Mouse (Mus musculus) heart, adult 2 months (tissue): ENCODE measurements around the gene Irf3. TPM values are rescaled to one million over a fixed set of nuclear protein-coding genes. Genes with fewer than 3 reads are reported as not detected.
A peak's percentile ranks its signal among the peaks of the same experiment; 100 is the strongest.

Experiments
- DNase-seq, 2 experiments: peaks; one replicate each; pipeline ENCODE4 v3.0.0; 2021
- H3K27ac ChIP-seq: fragments of 200-600 bp; 2 replicates; pipeline ENCODE4 v1.8.1; 2022
- H3K27me3 ChIP-seq: fragments of 200-500 bp; 2 replicates; pipeline ENCODE4 v1.6.1; 2012; ENCODE audit warnings: mild to moderate bottlenecking, low read length, inconsistent platforms, mixed read lengths; ENCODE audit not compliant: control insufficient read depth, insufficient read depth
- H3K36me3 ChIP-seq: fragments of 200-500 bp; 2 replicates; pipeline ENCODE4 v1.6.1; 2012; ENCODE audit warnings: low read length, inconsistent platforms; ENCODE audit not compliant: control insufficient read depth, insufficient read depth
- H3K4me1 ChIP-seq: fragments of 200-500 bp; 2 replicates; pipeline ENCODE4 v1.6.1; 2011; ENCODE audit warnings: low read length; ENCODE audit not compliant: control insufficient read depth, insufficient read depth
- H3K4me3 ChIP-seq: fragments of 200-600 bp; 2 replicates; pipeline ENCODE4 v1.8.1; 2022
- H3K79me2 ChIP-seq: fragments of 200-500 bp; replicated peaks from 2 replicates; pipeline ENCODE4 v1.6.1; 2012; ENCODE audit warnings: mild to moderate bottlenecking, inconsistent platforms, low read length, moderate library complexity, mixed read lengths; ENCODE audit not compliant: control insufficient read depth, insufficient read depth
- H3K9ac ChIP-seq: fragments of 200-500 bp; 2 replicates; pipeline ENCODE4 v1.6.1; 2012; ENCODE audit warnings: low read depth, mild to moderate bottlenecking, control low read depth, inconsistent platforms, low read length, mixed read lengths
- CTCF ChIP-seq: fragments of 200-600 bp; IDR thresholded peaks from 2 replicates; pipeline ENCODE4 v1.8.1; 2022; ENCODE audit warnings: antibody characterized with exemption, mild to moderate bottlenecking, moderate library complexity
- EP300 ChIP-seq: fragments of 200-500 bp; IDR thresholded peaks from 2 replicates; pipeline ENCODE4 v1.6.1; 2011; ENCODE audit warnings: low read depth, low read length, control low read depth; ENCODE audit not compliant: insufficient read depth
- POLR2A ChIP-seq: fragments of 200-500 bp; IDR thresholded peaks from 2 replicates; pipeline ENCODE4 v1.6.1; 2011; ENCODE audit warnings: mild to moderate bottlenecking, low read depth, low read length, control low read depth; ENCODE audit not compliant: insufficient read depth
- WGBS: fragments of 180-500 bp; shearing (Covaris S2); methylation state at CpG from one replicate; pipeline ENCODE4 v1.1.7; 2018; 5-methylcytosine and 5-hydroxymethylcytosine counted together
- intact Hi-C: fragments of 180-260 bp; cut with DNase I; formaldehyde crosslinking; loops from one replicate; pipeline ENCODE4 v1.15.1; 2025
- polyA plus RNA-seq: library from polyadenylated mRNA; depleted of rRNA; stranded (reverse); fragments of >200 nt; gene quantifications from 2 replicates; pipeline ENCODE4 v1.2.3, GENCODE M21; 2012
- total RNA-seq, 2 experiments: library from RNA; stranded (reverse); gene quantifications; 2 replicates each; pipeline ENCODE4 v1.2.3; 2021

The Irf3 gene
- total and polyA plus RNA-seq, 3 experiments, result 24.4 to 55.6 (median 26.0) TPM

- no peak for DNase-seq
- WGBS, result 50% methylated on average over 8 of the region's 8 CpGs
- intact Hi-C loops, result no loop called here
- TF ChIP-seq CTCF (no peak), POLR2A (no peak), EP300 (no peak)
- Histone ChIP-seq H3K4me3 (no peak overlapping the region), H3K4me1 (peaks cover 4% of the 10 kb centered on the region), H3K36me3 (no peaks in the 10 kb centered on the region), H3K9ac (no peak overlapping the region), H3K79me2 (no peaks in the 10 kb centered on the region), H3K27ac (peak overlapping the region; percentile 42), H3K27me3 (no peaks in the 10 kb centered on the region)
Measured at GRCm38 (mm10) chr7:45025601-45026220, 28.3 kb downstream of the Irf3 start.

- Histone ChIP-seq H3K36me3 (no peaks in the 10 kb centered on the region), H3K79me2 (no peaks in the 10 kb centered on the region), H3K27ac (no peak overlapping the region), H3K4me1 (peaks cover 4% of the 10 kb centered on the region), H3K27me3 (no peaks in the 10 kb centered on the region), H3K4me3 (no peak overlapping the region), H3K9ac (no peak overlapping the region)
- intact Hi-C loops, result no loop called here
- WGBS, result 73% methylated on average over 2 of the region's 2 CpGs
- DNase-seq, result no peak
- TF ChIP-seq EP300 (no peak), CTCF (no peak), POLR2A (no peak)
Measured at GRCm38 (mm10) chr7:45026256-45026655, 28.8 kb downstream of the Irf3 start.

- 87% methylated on average over 9 of the region's 9 CpGs for WGBS
- Histone ChIP-seq H3K79me2 (no peaks in the 10 kb centered on the region), H3K4me1 (peaks cover 4% of the 10 kb centered on the region), H3K9ac (no peak overlapping the region), H3K4me3 (no peak overlapping the region), H3K36me3 (no peaks in the 10 kb centered on the region), H3K27ac (no peak overlapping the region), H3K27me3 (no peaks in the 10 kb centered on the region)
- DNase-seq, result no peak
- TF ChIP-seq CTCF (no peak), EP300 (no peak), POLR2A (no peak)
- intact Hi-C loops, result no loop called here
Measured at GRCm38 (mm10) chr7:45027761-45028160, 30.3 kb downstream of the Irf3 start.

GRCm38 (mm10) chr7:45028351-45028750 is 30.9 kb downstream of the Irf3 start:
- H3K9ac ChIP-seq, result no peak overlapping the region
- no peak for TF ChIP-seq CTCF
- TF ChIP-seq EP300, result no peak
- TF ChIP-seq POLR2A, result no peak
- peak in 1 of 2 experiments; percentile 2 for DNase-seq
- peaks cover 4% of the 10 kb centered on the region for H3K4me1 ChIP-seq
- intact Hi-C loops, result no loop called here
- no peak overlapping the region for H3K4me3 ChIP-seq
- no peaks in the 10 kb centered on the region for H3K79me2 ChIP-seq
- H3K27ac ChIP-seq, result no peak overlapping the region
- WGBS, result 87% methylated on average over 11 of the region's 11 CpGs
- no peaks in the 10 kb centered on the region for H3K27me3 ChIP-seq
- no peaks in the 10 kb centered on the region for H3K36me3 ChIP-seq

- Histone ChIP-seq H3K4me3 (no peak overlapping the region), H3K4me1 (peaks cover 4% of the 10 kb centered on the region), H3K27me3 (no peaks in the 10 kb centered on the region), H3K36me3 (no peaks in the 10 kb centered on the region), H3K9ac (no peak overlapping the region), H3K79me2 (no peaks in the 10 kb centered on the region), H3K27ac (no peak overlapping the region)
- no peak for TF ChIP-seq POLR2A
- TF ChIP-seq CTCF, result no peak
- TF ChIP-seq EP300, result no peak
- no peak for DNase-seq
- 85% methylated on average over 6 of the region's 6 CpGs for whole genome bisulfite sequencing
- intact Hi-C loops, result loop anchor here (2.0 kb wide), 1 partner anchor 21 kb away; no protein-coding TSS in a partner anchor
Measured at GRCm38 (mm10) chr7:45029995-45030394, 32.5 kb downstream of the Irf3 start.

GRCm38 (mm10) chr7:45030857-45031256 is 33.4 kb downstream of the Irf3 start:
- no peaks in the 10 kb centered on the region; the same call in 1 of the 2 replicates for H3K4me1 ChIP-seq
- H3K9ac ChIP-seq, result no peak overlapping the region
- 95% methylated on average over 8 of the region's 8 CpGs for WGBS
- no peak overlapping the region for H3K27ac ChIP-seq
- H3K27me3 ChIP-seq, result no peaks in the 10 kb centered on the region
- DNase-seq, result no peak
- H3K79me2 ChIP-seq, result no peaks in the 10 kb centered on the region
- H3K36me3 ChIP-seq, result no peaks in the 10 kb centered on the region
- TF ChIP-seq CTCF (no peak), EP300 (no peak), POLR2A (no peak)
- intact Hi-C loops, result loop anchor here (2.0 kb wide), 1 partner anchor 20 kb away; no protein-coding TSS in a partner anchor
- no peak overlapping the region for H3K4me3 ChIP-seq
